Mouse (Mus musculus): Measurements from ENCODE around the gene Cntnap2.

The Cntnap2 gene

DNA sequence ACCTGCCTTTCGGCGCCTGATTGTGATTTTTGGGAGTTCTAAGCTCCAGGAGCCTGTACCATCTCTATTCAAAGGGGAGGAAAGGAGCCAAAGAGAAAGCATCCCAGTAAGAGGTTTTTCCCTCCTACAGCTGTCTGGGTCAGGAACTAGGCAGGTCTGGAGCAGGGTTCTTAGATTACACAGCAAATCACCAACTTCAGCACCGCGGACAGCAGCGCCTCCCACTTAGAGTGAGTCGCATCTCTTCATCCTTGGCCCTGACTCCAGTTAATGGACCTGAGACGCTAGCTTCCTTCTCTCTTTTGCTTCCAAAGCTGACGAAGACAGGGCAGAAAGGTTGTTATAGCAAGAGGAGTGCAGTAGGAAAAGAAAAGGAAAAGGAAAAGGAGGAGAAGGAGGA lies at the start of gene Cntnap2:
Cntnap2 (plus strand) TSS at position 267 of the 400 bp plus-strand sequence.
- no peak for DNase-seq (ENCODE audit: low read depth, low spot score)

DNA sequence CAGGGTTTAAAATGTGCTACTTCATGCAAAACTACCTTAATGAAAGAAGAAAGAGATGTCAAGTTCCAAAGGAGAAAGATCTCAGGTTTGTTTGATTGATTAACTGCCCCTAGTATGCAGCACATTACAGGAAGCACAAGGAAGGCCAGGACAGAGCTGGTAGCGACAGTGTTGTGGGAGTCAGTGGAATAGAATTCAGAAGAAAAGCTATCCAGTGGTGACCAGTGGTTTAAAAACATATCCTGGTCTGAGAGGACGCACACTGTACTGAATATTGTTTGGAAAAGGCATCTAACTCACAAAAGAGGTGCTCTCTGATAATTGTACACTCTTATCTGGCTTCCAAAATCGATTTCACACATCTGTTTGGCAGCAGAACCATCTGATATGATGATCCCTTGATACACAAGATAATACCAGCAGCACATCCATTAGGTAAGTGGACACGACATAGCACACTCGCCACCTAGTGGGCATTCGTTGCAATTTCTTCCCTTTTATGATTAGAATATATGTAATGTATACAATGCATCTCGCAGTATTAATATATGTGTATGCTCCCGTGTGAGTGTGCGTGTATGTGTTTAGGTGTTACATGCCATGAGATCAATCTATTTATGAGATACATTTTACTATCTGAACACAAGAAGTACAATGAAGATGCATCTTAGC lies 33.0 kb upstream of the Cntnap2 start:
- peak; percentile 33 for DNase-seq (ENCODE audit: low read depth, low spot score)

DNA sequence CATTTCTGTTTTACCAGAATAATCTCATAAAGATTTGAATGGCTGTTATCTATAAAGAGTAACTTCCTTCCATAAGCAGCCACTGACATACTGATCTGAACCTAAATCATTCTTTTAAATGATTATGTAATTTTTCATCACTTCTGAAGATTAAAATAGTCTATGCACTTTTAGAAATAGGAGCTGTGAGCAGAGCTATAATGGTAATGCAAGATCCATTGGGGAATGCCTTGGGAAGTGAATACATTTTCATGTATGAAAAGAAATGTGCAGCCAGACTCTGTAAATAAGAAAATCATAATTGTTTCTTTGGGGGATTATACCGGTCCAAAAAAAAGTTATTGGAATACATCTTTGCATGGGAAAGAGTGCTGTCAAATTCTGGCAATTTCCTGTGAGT lies 19.7 kb upstream of the Cntnap2 start:
- DNase-seq (ENCODE audit: low read depth, low spot score) = no peak

DNA sequence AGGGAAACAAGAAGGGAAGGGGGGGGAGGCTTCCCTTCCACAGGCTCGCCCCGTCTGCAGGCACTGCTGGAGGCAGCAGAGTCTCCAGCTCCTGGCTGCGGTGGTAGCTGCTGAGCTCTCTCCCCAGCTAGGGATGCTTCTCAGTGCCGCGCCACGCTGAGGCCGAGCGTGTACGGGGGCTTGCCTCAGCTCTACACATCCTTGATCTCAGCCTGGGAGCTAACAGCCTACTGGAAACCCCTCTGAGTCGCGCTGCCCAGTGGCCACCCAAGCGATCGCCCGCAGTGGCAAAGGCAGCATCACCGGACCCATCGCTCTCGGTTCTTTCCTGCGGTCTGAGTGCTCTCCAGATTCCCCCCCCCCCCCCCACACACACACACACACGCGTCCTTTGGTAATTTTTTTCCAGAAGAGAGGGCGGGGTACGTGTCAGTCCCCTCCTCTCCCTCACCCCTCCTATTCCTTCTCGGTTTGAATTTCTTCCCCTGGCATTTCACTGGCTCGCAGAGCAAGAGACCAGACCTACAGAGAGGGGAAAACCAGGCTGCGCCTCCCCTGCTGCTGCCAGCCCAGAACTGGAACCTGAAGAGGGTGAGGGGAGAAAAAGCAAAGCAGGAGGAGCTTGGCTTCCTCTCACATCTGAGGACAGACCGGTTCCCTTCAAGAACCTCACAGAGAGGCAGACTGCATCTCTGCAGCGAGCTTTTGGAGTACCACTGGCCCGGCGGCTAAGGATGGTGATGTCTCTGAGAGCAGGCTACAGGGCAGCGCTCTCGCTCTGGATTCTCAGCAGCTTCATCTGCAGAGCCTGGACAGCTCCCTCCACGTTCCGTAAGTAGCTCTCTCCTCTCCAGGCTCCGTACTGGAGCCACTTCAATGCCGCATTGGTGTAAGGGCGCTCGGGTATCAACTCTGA lies 657 bp downstream of the Cntnap2 start:
- no peak for DNase-seq (ENCODE audit: low read depth, low spot score)

DNA sequence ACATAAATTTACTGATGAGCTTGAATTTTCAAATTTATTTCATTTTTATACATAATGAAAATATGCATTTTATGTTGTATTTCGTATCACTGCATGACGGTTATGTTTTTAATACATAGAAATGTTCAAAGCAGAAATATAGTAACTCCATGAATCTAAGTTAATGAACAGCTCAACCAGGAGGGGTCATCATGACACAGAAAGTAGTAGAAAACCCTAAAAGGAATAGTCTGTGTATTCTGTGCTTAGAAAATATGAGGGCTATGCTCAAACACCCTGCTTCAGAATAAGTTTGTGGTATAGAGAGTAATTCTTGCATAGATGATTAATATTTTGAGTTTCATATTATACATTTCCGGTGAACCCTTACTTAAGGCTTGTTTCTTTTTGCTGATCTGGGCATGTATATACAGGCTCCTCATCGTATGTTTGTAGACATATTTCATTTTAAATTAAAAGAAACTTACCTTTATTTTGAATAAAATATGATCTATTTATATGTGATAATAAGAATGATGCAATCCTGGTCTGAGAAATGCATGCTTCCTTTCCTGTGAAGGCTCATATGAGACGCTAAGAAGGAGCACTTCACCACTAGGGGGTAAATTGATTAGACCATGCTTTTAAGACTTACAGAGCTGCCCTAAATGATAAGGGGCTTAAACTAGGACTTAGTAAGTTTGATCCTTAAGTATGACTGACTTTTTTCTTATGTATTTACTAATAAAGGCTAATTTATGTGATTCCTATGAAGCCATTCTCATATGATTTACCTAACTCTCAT lies 3.2 kb downstream of the Cntnap2 start:
- DNase-seq (ENCODE audit: low read depth, low spot score) = no peak

- DNase-seq (ENCODE audit: low read depth, low spot score) = no peak
Observed at GRCm38 (mm10) chr6:45088304-45088703, 29.1 kb downstream of the Cntnap2 start.

DNA sequence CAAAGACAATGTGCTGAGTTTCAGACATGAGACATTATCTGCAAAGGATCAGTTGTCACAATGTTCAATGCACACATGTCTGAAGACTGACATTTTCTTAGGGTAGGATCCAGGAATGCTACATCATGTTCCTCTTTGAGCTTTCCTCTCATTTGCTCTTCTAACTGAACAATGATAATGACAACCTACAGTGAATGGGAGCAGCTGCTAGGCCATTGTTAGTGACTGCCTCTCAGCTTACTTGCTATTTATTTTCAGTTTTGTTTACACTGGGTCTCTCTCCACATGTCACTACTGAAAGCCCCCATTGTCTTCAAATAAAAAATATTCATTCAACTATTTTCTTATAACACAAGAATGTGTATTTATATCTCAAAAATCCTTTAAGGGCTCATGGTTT lies 54.5 kb downstream of the Cntnap2 start:
- DNase-seq (ENCODE audit: low read depth, low spot score) = no peak

DNA sequence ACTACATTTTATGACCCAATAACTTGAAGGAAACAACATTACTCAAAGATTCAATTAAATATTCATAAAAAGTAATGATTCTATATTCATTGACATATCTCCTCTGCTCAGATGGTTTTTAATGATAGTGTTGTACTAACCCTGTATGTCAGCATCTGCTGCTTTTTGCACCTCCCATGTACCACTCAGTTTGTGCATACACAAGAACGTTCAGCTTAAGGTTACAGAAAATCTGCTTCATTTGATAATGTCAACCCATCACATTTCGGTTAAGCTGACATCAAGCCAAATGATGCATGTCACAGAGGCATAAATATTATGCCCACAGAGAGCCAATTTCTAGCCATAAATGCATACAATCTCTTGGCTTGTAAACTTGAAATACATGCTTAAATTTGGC lies 85.7 kb downstream of the Cntnap2 start:
- DNase-seq (ENCODE audit: low read depth, low spot score) = no peak

- DNase-seq (ENCODE audit: low read depth, low spot score) = no peak
Observed at GRCm38 (mm10) chr6:45205039-45205438, 145.9 kb downstream of the Cntnap2 start.

- DNase-seq (ENCODE audit: low read depth, low spot score) = no peak
Observed at GRCm38 (mm10) chr6:45214330-45214729, 155.2 kb downstream of the Cntnap2 start.

- no peak for DNase-seq (ENCODE audit: low read depth, low spot score)
Observed at GRCm38 (mm10) chr6:45229002-45229401, 169.8 kb downstream of the Cntnap2 start.

DNA sequence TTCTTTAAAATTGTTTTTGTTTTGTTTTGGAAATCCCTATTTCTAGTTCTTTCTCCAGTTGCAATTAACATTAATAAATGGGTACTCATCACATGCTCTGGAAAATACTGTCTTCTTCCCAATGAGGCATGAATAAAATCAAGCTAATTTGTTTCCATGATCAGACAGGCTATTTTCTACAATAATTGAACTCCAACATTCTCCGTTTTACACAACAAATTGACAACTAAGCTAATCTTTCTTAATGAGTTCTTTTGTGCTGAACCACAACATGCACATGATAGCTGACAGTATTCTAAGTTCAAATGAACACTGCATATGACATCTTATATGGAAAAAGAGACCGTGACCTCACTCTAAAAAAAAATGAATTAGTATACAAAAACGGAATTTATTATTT lies 173.4 kb downstream of the Cntnap2 start:
- DNase-seq (ENCODE audit: low read depth, low spot score) = no peak

GRCm38 (mm10) chr6:45236531-45236930 lies 177.4 kb downstream of the Cntnap2 start:
- DNase-seq (ENCODE audit: low read depth, low spot score) = no peak

GRCm38 (mm10) chr6:45238117-45238516 lies 179.0 kb downstream of the Cntnap2 start:
- no peak for DNase-seq (ENCODE audit: low read depth, low spot score)

DNA sequence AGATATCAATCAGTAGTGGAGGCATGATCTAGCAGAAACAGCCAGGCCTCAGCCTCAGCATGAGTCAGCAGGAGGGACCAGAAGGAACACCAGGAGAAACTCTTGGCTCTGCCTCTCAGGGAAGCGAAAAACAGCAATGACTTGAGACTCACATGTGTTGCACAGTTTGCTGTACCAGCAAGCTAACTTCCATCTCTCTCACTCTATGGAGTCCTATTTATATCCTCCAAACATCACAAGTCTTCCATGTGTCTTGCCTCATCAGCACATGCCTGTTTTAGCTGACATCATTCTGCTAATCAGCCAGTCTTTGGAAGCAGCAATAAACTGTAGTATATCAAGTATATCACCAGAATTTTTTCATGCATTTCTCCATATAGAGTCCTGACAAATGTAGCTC lies 182.1 kb downstream of the Cntnap2 start:
- DNase-seq (ENCODE audit: low read depth, low spot score) = no peak

DNA sequence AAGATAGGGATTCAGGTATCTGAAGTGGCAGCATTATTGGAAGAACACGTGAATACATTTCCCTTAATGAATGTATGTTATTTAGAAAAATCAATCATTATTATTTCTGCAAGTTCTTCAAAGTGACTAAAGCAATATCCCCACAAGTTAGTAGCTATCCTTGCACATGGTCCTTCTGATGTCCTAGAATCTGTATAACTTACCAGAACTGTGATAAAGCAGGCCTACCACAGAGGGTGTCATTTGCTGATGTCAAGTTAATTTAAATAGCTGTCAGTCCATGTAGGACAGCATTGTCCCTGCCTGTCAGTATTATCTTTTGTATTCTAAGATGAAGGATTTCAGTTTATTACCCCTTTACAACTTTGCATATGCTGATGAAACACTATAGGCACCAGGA lies 185.5 kb downstream of the Cntnap2 start:
- no peak for DNase-seq (ENCODE audit: low read depth, low spot score)

- DNase-seq (ENCODE audit: low read depth, low spot score) = no peak
Observed at GRCm38 (mm10) chr6:45258047-45258446, 198.9 kb downstream of the Cntnap2 start.

DNA sequence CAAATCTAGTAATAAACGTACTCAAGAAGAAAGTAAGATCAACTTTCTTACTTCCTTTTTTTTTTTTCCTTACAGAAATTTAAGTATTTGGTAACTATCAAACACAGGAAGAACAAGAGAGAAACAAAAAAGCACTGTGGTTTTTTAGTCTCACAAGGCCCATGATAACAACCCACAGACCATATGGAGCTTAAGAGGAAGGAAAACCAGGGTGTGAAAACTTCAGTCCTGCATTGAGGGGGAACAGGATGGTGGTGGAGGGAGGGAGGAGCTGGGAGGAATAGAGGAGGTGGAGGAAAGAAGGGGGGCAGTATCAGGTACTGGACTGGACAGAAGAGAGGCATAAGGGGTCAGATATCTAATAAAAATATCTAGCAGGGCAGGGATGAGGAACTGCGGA lies 212.4 kb downstream of the Cntnap2 start:
- no peak for DNase-seq (ENCODE audit: low read depth, low spot score)

DNA sequence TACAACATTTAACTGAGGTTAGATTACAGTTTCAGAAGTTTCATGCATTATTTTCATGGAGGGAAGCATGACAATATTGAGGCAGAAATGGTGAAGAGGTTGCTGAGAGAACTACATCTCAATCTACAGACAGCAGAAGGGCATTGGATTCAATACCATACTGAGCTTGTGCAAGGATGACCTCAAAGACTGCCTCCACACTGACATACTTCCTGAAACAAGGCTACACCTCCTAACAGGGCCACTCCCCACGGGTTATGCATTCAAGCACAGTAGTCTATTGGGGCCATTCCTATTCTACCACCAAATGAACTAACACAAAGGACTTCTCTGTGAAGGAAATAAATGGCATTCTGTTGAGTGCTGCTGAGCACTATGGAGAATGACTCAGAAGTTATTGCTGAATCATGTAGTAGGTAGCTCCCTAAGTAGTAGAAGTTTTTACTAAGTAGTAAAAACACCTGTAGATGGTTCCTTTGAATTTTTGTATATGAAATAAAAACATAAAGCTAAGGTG lies 214.2 kb downstream of the Cntnap2 start:
- no peak for DNase-seq (ENCODE audit: low read depth, low spot score)

DNA sequence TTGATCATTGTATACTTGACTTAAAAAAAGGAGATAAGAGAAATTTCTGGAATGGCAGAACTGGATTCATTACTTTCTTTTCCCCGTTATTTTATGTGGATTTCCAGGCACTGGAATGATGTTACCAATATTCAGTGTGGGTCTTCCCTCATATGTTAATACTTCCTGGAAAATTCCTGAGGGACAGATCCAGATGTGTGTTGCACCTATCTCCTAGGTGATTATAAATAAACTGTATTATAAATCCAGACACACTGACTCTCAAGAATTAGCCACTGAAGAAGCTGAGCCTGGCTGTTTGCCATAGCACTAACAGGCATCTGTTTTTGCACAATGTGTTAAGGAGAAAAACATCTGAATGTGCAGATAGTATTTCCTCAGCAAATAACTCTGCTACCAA lies 231.0 kb downstream of the Cntnap2 start:
- no peak for DNase-seq (ENCODE audit: low read depth, low spot score)

GRCm38 (mm10) chr6:45317455-45317854 lies 258.3 kb downstream of the Cntnap2 start:
- DNase-seq (ENCODE audit: low read depth, low spot score) = no peak

DNA sequence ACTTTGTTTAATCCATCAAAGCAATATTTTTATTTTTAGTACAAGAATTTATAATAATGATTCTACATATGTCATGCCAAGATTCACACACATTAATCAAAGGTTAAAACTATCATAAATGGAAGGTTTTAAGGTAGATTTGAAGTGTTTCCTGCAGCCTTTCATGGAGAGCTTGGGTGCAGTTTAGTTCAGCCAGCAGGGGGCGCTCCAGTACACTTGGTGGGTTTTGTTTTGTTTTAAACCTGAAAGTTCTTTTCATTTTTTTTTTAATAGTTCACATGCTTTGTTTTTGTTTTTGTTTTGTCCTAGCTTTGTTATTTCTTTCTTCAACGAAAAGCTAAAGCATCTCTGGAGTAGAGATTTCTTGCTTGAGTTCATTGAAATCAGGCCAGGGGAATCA lies 264.3 kb downstream of the Cntnap2 start:
- peak; percentile 23 for DNase-seq (ENCODE audit: low read depth, low spot score)
